Mouse (Mus musculus) C2C12 (cell line): ENCODE measurements around the gene Sf3b1.

Experiments
- CTCF ChIP-seq: IDR thresholded peaks from one replicate; pipeline ENCODE4 v1.5.1; 2011; ENCODE audit not compliant: control insufficient read depth, insufficient read depth, insufficient read length
- MAX ChIP-seq: IDR thresholded peaks from one replicate; pipeline ENCODE4 v1.6.1; 2011; ENCODE audit warnings: mild to moderate bottlenecking, control low read depth

GRCm38 (mm10) chr1:54982636-54983035 is 44.6 kb downstream of the Sf3b1 start:
- no peak for TF ChIP-seq CTCF
- TF ChIP-seq MAX, result no peak
